Mouse (Mus musculus): ENCODE results near the gene Ptpdc1. TPM values are rescaled to one million over a fixed set of nuclear protein-coding genes. Genes with fewer than 3 reads are reported as not detected.

Ptpdc1 gene
- polyA plus RNA-seq, 1 experiment from 2014 or later = 16.9 TPM

DNA sequence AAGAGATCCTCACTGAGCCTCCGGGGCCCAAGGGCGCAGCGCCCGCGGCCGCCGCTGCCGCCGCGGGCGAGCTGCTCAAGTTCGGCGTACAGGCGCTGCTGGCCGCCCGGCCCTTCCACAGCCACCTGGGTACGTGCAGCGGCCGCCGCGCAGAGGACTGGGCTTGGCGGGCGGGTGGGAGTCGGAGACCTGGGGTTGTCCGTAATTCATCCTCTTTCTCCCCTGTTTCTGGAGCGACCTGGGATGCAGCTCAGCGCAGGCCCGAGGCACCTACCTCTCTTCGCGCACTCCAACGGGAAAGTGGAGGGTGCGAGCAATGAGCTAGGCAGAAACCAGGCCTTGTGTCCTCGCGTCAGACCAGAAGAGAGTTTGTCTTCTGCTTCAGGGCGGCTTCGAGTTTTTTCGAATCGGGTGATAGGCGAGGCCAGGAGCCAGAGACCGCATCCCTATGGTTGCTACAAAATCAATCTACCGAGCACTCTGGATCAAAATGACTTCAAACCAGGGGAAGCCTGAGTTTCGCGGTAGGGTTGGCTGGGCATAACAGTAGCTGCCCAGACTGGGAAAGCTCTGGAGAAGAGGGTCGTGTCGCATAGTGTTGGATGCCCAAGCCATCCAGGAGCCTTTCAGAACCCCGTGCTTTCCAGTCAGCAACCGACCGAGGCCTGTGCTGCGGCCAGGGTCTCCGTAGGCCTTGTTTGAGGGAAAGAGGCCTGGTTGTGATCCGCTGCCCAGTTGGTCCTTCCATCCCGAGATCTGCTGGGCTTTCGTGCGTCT is 37.9 kb upstream of the Ptpdc1 start:
- Histone ChIP-seq H3K9me3 (no peaks in the 10 kb centered on the region), H3K4me3 (peak overlapping the region; percentile 44), H3K27ac (replicated peaks) (no peak overlapping the region), H3K9ac (replicated peaks) (no peak overlapping the region; the same call in 1 of the 2 replicates), H3K36me3 (no peaks in the 10 kb centered on the region), H3K27me3 (peaks cover 100% of the 10 kb centered on the region), H3K4me2 (replicated peaks) (peak overlapping the region; percentile 65), H3K4me1 (peaks cover 28% of the 10 kb centered on the region)
- no peak for ATAC-seq (ENCODE audit: low FRiP score, low read depth)
- WGBS = under 1% methylated on average over 54 of the region's 54 CpGs

DNA sequence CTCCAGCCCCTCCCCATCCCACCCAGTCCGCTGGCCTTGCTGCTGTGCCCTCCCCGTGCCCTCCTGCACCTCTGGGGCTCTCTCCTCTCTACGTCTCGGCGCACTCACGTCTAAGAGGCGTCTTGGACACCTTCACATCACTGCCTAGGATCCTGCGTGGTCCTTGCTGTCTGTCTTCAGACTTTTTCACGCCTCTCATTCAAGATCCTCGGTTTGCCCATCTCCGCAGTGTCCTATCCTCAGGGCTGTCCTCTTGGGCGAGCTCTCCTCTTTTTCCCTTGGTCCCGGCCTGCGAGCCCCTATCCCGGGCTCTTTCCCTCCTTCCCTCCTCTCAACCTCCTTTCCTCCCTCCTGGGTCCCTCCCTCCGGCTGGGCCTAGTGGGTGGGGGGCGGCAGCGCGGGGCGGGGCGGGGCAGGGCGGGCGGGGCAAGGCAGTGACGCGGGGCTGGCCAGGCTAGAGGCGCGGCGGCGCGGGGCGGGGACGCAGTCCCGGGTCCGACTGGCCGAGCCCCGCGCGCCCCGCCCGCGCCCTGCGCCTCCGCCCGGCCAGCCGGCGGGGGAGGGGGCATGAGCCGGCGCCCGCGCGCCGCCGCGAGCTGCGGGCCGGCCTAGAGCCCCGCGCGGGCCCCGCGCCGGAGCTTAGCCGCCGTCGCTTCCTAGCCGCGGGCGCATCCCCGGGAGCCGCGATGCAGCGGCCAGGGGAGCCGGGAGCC is 37.1 kb upstream of the Ptpdc1 start, which contains the start of gene Barx1:
Gene Barx1 (plus strand): TSS at position 568 of the 713 bp plus-strand sequence.
- Histone ChIP-seq H3K9ac (replicated peaks) (no peak within 1 kb of the TSS; the same call in 1 of the 2 replicates), H3K4me1 (peaks cover 27% of the 10 kb centered on the region), H3K27me3 (peaks cover 100% of the 10 kb centered on the region), H3K27ac (replicated peaks) (no peak within 1 kb of the TSS), H3K9me3 (no peaks in the 10 kb centered on the region), H3K36me3 (no peaks in the 10 kb centered on the region), H3K4me2 (replicated peaks) (peak within 1 kb of the TSS; percentile 65), H3K4me3 (peak within 1 kb of the TSS; percentile 44)
- WGBS = under 1% methylated on average over 41 of the region's 73 CpGs
- ATAC-seq (ENCODE audit: low FRiP score, low read depth) = peak; percentile 52

DNA sequence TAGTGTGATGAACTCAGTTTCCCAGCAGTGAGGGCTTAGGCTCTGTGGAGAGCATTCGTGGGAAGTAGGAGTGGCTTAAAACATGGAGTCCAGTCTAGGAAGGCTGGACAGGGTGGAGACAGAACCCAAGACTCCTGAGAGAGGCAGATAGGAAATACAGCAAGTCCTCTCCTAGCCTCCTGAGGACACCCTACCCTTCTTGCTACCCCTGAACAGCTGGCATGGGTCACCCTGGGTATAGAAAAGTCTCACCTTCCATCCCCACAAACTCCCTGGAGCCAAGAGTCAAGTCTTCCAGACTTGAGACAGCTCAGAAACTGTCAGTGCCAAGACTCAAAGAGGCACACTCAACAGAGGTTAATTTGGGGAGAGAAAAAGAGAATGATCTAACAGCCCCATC is 36.1 kb upstream of the Ptpdc1 start:
- 0% methylated on average over 1 of the region's 1 CpGs for WGBS

DNA sequence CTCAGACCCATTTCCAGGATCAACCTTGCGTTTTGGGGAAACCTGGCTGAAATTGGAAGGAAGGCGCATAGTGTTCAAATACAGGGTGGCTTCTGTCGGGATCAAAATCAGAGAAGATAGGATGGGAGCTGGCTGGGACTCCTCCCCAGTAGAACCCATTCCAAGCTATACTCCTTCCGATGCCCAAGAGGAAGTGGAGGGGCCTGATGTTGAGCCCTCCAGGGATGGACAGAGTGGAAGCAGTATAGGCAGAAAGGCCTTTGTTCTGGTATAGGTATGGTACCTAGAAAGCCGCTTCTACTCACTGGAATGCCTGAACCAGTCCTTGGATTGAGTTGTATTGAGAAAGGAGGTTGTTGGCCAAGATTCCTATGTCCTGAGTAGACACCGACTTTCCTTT is 35.3 kb upstream of the Ptpdc1 start:
- no peak overlapping the region for H3K27ac ChIP-seq (replicated peaks)
- no peak overlapping the region for H3K9ac ChIP-seq (replicated peaks)
- peaks cover 100% of the 10 kb centered on the region for H3K27me3 ChIP-seq
- no peak overlapping the region for H3K4me2 ChIP-seq (replicated peaks)
- no peak for ATAC-seq (ENCODE audit: low FRiP score, low read depth)
- 8% methylated on average over 6 of the region's 6 CpGs for WGBS
- H3K4me1 ChIP-seq = peaks cover 23% of the 10 kb centered on the region
- no peak overlapping the region for H3K4me3 ChIP-seq
- no peaks in the 10 kb centered on the region for H3K9me3 ChIP-seq
- no peaks in the 10 kb centered on the region for H3K36me3 ChIP-seq

More for the DNA sequence above, 36.1 kb upstream of the Ptpdc1 start:
- Histone ChIP-seq H3K9me3 (no peaks in the 10 kb centered on the region), H3K27ac (replicated peaks) (no peak overlapping the region), H3K36me3 (no peaks in the 10 kb centered on the region), H3K4me1 (peaks cover 27% of the 10 kb centered on the region), H3K9ac (replicated peaks) (no peak overlapping the region), H3K4me3 (no peak overlapping the region), H3K4me2 (replicated peaks) (no peak overlapping the region), H3K27me3 (peaks cover 100% of the 10 kb centered on the region)
- no peak for ATAC-seq (ENCODE audit: low FRiP score, low read depth)

DNA sequence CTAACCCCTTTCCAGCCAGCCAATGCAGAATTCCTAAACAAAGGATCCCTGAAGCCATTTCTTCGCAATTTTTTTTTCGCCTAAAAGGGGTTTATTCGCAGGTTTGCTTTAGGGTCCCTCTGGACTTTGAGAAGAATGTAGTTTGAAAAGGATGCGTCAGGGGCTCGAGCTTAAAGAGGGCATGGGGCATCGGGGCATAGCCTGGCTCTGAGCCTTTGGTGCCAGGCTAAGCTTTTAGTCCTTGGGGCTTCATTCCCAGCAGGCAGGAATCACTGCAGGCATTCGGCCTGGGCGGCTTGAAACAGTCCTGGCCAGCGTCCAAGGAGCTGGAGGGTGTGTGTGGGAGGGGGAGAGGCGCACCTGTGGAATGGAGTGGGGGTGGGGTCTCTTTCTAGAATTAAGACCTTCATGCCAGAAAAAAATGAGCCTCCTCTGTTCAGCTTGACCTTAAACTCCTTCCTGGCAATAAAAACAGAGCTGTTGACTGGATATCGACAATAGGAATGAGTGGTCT is 34.8 kb upstream of the Ptpdc1 start:
- WGBS = 2% methylated on average over 11 of the region's 11 CpGs
- Histone ChIP-seq H3K9ac (replicated peaks) (no peak overlapping the region), H3K4me2 (replicated peaks) (no peak overlapping the region), H3K4me3 (no peak overlapping the region), H3K27ac (replicated peaks) (no peak overlapping the region), H3K27me3 (peaks cover 99% of the 10 kb centered on the region), H3K36me3 (no peaks in the 10 kb centered on the region), H3K4me1 (peaks cover 21% of the 10 kb centered on the region), H3K9me3 (no peaks in the 10 kb centered on the region)
- ATAC-seq (ENCODE audit: low FRiP score, low read depth) = no peak

DNA sequence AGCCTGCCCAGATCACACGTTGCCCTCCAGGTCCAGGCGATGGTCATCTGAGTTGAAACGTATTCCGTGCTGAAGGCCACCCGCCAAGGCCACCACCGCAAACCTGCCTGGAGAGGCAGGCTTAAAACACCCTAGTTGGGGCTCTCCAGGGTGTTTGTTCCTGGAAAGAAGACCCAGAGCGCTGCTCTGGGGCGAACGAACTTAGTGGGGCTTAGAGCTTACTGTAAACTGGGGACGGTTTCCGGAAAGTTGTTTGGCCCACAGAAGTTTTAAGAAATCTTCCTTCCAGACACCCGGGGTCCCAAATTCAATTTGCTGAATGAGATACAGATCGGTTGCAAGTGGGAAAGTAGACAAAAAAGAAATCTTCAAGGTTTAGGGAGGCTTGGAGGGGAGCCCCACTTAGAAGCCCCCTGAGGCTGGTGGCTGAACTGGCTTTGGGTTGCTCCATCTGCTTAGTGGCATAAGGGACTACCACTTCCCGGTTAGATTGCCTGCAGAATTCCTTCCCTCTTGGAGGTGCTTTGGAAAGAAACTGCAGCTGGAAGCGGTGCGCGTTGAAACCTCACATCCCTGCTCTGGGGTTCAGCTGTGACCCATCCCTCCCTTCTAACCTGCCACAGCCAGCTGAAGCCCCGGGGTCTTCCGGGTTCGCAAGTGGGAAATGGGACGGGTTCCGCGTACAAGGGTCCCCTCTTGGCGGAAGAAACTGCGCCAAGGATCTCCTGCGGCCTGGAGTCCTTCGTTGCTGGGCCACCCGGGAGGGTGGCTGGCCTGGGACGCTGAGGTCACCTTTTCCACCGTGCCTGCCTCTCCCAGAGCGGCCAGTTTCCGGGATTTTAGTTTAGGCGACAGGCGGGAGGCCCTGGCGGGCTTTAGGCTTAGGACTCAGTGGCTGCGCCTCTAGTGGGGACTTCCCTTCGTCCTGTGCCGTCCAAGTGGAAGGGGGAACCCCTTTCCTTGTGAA is 34.1 kb upstream of the Ptpdc1 start:
- Histone ChIP-seq H3K4me1 (peaks cover 17% of the 10 kb centered on the region), H3K36me3 (no peaks in the 10 kb centered on the region), H3K27me3 (peaks cover 99% of the 10 kb centered on the region), H3K4me2 (replicated peaks) (peak overlapping the region; percentile 33), H3K9ac (replicated peaks) (no peak overlapping the region), H3K9me3 (no peaks in the 10 kb centered on the region), H3K4me3 (peak overlapping the region; percentile 23; the same call in 1 of the 2 replicates), H3K27ac (replicated peaks) (no peak overlapping the region)
- WGBS = under 1% methylated on average over 38 of the region's 38 CpGs
- ATAC-seq (ENCODE audit: low FRiP score, low read depth) = no peak

DNA sequence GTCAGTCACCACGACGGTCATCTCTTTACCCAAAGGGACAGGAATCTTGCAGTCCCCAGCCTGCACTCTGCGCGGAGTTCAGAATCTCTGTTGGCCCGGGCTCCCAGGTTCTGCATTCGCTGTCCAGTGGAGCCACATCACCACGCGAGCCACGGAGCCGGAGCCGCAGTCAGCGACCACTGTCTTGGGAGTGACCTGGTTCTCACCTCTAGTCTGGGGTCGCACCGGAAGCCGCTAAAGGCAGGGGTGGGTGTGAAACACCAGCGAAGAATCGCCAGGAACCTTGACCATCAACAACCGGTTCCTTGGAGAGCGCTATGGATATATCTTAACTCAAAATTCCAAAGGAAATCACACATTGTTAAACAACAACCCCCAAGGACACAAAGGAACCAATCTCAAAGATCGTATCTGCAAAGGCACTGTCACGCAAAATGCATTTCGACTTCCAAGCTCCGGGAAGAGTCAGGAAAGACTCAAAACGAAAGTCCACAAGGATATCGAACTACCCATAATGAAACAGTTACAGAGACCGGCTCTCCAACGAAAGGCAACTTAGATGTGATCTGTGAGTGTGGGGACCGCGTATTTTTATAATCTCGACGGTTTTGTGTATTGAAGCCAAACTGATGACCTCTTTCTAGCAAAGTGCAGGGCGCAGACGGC is 33.3 kb upstream of the Ptpdc1 start:
- Histone ChIP-seq H3K27me3 (peaks cover 97% of the 10 kb centered on the region), H3K36me3 (no peaks in the 10 kb centered on the region), H3K27ac (replicated peaks) (no peak overlapping the region), H3K9ac (replicated peaks) (no peak overlapping the region), H3K4me2 (replicated peaks) (no peak overlapping the region), H3K4me3 (no peak overlapping the region), H3K4me1 (peaks cover 17% of the 10 kb centered on the region), H3K9me3 (no peaks in the 10 kb centered on the region)
- WGBS = under 1% methylated on average over 33 of the region's 33 CpGs
- no peak for ATAC-seq (ENCODE audit: low FRiP score, low read depth)

DNA sequence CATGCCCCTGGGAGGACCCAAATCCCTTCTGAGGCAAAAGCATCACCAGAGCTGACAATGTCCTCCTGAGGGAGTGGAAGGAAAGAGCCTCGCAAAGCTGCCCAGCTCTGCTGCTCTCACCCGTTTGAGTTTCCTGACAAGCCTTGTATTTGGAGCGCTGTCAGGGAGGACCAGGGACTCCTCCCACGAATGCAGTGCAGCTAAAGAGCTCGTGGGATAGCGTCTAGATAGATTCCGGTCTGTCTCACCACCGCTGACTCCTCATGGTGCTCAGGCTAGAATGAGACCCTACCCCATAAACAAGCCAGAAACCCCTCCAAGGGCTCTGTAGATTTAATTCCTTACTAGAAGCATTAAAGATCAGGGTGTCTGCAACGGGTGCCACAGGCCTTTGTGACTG is 32.3 kb upstream of the Ptpdc1 start:
- Histone ChIP-seq H3K9me3 (no peaks in the 10 kb centered on the region), H3K4me1 (peaks cover 10% of the 10 kb centered on the region), H3K4me2 (replicated peaks) (no peak overlapping the region), H3K4me3 (no peak overlapping the region), H3K27me3 (peaks cover 96% of the 10 kb centered on the region), H3K27ac (replicated peaks) (no peak overlapping the region), H3K36me3 (no peaks in the 10 kb centered on the region), H3K9ac (replicated peaks) (no peak overlapping the region)
- WGBS = 2% methylated on average over 9 of the region's 9 CpGs
- ATAC-seq (ENCODE audit: low FRiP score, low read depth) = no peak

DNA sequence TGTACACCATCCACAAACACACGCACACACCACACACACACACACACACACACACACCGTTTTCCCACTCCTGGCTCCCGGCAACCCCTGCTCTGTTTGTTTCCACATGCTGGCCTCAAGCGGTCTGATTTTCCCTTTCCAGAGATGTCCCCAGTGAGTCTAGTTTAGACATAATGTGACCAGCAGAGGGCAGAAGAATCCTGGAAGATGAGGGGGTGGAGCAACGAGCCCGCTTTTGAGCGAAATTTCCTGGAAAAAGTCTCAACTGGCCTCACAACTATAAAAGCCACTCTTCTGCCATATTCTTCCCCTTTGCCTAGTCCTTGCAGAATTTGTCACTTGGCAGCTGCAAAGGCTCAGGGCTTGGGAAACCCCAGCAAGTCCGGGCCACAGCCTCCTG is 30.2 kb upstream of the Ptpdc1 start:
- H3K9me3 ChIP-seq = no peaks in the 10 kb centered on the region
- ATAC-seq (ENCODE audit: low FRiP score, low read depth) = peak; percentile 70
- peaks cover 4% of the 10 kb centered on the region; the same call in 1 of the 2 replicates for H3K4me1 ChIP-seq
- 0 out of 2 replicates have a peak overlapping the region, but pooled peaks have one; percentile 21 for H3K4me2 ChIP-seq (replicated peaks)
- H3K36me3 ChIP-seq = no peaks in the 10 kb centered on the region
- H3K27ac ChIP-seq (replicated peaks) = no peak overlapping the region
- H3K4me3 ChIP-seq = peak overlapping the region; percentile 8; the same call in 1 of the 2 replicates
- H3K9ac ChIP-seq (replicated peaks) = no peak overlapping the region
- WGBS = 0% methylated on average over 8 of the region's 8 CpGs
- H3K27me3 ChIP-seq = peaks cover 88% of the 10 kb centered on the region

DNA sequence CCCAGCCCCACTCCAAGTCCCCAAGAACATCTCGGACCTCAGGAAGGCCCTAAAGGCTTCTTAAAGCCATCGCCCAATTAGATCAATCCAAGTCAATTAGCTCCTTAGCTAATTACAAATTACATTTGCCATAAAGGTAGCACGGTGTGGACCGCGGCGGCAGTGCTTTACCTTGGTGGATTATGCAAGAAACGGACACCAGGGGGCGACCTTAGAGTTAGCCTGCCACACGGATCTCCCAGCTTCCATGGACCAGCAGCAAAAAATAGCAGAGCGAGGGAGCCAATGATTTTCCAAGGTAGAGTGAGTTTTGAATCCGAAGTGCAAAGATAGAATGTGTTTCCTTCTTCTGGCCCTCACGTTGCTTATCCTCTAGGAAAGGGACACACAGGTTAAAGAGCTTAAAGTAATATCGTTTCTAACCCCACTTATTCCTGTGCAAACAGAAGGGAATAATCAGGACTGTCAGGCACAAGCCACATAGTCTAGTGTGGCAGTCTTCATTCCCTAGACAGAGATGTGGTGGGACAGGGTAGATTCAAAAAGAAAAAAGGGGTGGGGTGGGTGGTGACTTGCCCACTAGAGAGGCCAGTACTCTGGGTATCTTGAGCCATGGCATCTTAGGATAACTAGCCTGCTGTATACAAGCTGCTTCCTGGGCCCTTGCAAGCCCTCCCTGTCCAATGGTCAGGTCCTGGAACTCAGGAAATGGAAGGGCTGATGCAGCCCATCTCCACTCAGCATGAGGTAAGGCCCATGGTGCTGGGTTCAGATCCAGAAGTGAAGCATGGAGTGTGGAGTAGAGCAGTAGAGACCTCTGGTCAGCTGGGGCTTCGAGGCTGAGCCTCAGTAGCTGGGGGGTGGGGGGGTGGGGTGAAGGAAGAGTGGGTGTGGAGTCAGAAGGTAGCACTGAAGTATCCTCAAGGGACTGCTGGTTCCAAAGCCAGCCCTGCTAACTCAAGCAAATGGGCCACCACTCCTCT is 28.6 kb upstream of the Ptpdc1 start:
- 9% methylated on average over 14 of the region's 14 CpGs for WGBS
- Histone ChIP-seq H3K36me3 (no peaks in the 10 kb centered on the region), H3K27me3 (peaks cover 73% of the 10 kb centered on the region), H3K4me1 (no peaks in the 10 kb centered on the region), H3K9ac (replicated peaks) (no peak overlapping the region), H3K4me3 (no peak overlapping the region), H3K4me2 (replicated peaks) (no peak overlapping the region), H3K27ac (replicated peaks) (no peak overlapping the region), H3K9me3 (no peaks in the 10 kb centered on the region)
- 0 out of 2 replicates have a peak, but pooled peaks have one; percentile 38 for ATAC-seq (ENCODE audit: low FRiP score, low read depth)
